Mouse (Mus musculus) liver, postnatal 0 days (tissue): ENCODE data around the gene Col4a5. TPM values are rescaled to one million over a fixed set of nuclear protein-coding genes. Genes with fewer than 3 reads are reported as not detected.

Experiments used
- ATAC-seq: fragments of 200-750 bp; cut with Nextera tagmentation; 2 replicates; pipeline ENCODE4 v1.8.0; 2017; ENCODE audit warnings: mild to moderate bottlenecking, moderate library complexity
- DNase-seq: peaks from one replicate; pipeline ENCODE4 v3.0.0-alpha.2; 2016
- H3K27ac ChIP-seq: fragments of 300-500 bp; sonication (generic); 2 replicates; pipeline ENCODE4 v1.5.1; 2014; ENCODE audit warnings: antibody characterized with exemption, moderate library complexity, mild to moderate bottlenecking, low read depth
- H3K27me3 ChIP-seq: fragments of 300-500 bp; sonication (generic); 2 replicates; pipeline ENCODE4 v1.6.1; 2014; ENCODE audit warnings: low read length, control low read depth, mixed read lengths; ENCODE audit not compliant: insufficient read depth
- H3K36me3 ChIP-seq: fragments of 300-500 bp; sonication (generic); replicated peaks from 2 replicates; pipeline ENCODE4 v1.6.1; 2014; ENCODE audit warnings: mild to moderate bottlenecking, control low read depth, low read length, moderate library complexity, mixed read lengths; ENCODE audit not compliant: insufficient read depth
- H3K4me1 ChIP-seq: fragments of 300-500 bp; sonication (generic); 2 replicates; pipeline ENCODE4 v1.6.1; 2014; ENCODE audit warnings: antibody characterized with exemption, mild to moderate bottlenecking, control low read depth; ENCODE audit not compliant: insufficient read depth
- H3K4me2 ChIP-seq: fragments of 300-500 bp; sonication (generic); 2 replicates; pipeline ENCODE4 v1.6.1; 2014; ENCODE audit warnings: low read depth, mild to moderate bottlenecking, low read length, moderate library complexity, mixed read lengths
- H3K4me3 ChIP-seq: fragments of 300-500 bp; sonication (generic); 2 replicates; pipeline ENCODE4 v1.5.1; 2014; ENCODE audit warnings: low read depth, low read length
- H3K9ac ChIP-seq: fragments of 300-500 bp; sonication (generic); replicated peaks from 2 replicates; pipeline ENCODE4 v1.6.1; 2014; ENCODE audit warnings: mild to moderate bottlenecking, moderate library complexity
- H3K9me3 ChIP-seq: fragments of 300-500 bp; sonication (generic); 2 replicates; pipeline ENCODE4 v1.6.1; 2016; ENCODE audit warnings: mild to moderate bottlenecking, control low read depth, low read length, mixed read lengths
- CTCF ChIP-seq: sonication (generic); IDR thresholded peaks from 2 replicates; pipeline ENCODE4 v1.5.1; 2016; ENCODE audit warnings: antibody characterized with exemption, low read depth
- EP300 ChIP-seq: IDR thresholded peaks from 2 replicates; pipeline ENCODE4 v1.6.1; 2016; ENCODE audit warnings: antibody characterized with exemption, low read depth, mild to moderate bottlenecking
- WGBS: fragments of 180-500 bp; shearing (Covaris S2); extraction: QIAGEN DNeasy Blood & Tissue Kit; methylation state at CpG from one replicate; pipeline ENCODE4 v1.1.7; 2014; ENCODE audit not compliant: insufficient replicate concordance; 5-methylcytosine and 5-hydroxymethylcytosine counted together
- polyA plus RNA-seq: library from polyadenylated mRNA; unstranded; fragments of >200 nt; fragmentation: Nextera tagmentation; extraction: Ambion mirVana; gene quantifications from 2 replicates; pipeline ENCODE4 v1.2.1, GENCODE M21; 2015

Gene Col4a5
- polyA plus RNA-seq, 1 experiment from 2014 or later, result 0.53 TPM

GRCm38 (mm10) chrX:141494545-141494944 is 19.4 kb downstream of the Col4a5 start:
- ATAC-seq, result no peak
- no peak for TF ChIP-seq CTCF
- no peak for TF ChIP-seq EP300
- WGBS, result 68% methylated on average over 4 of the region's 4 CpGs
- Histone ChIP-seq H3K36me3 (no peaks in the 10 kb centered on the region), H3K9ac (no peak overlapping the region), H3K4me3 (no peak overlapping the region), H3K27ac (no peak overlapping the region), H3K9me3 (no peaks in the 10 kb centered on the region), H3K27me3 (no peaks in the 10 kb centered on the region), H3K4me1 (no peaks in the 10 kb centered on the region), H3K4me2 (no peak overlapping the region)
- DNase-seq, result no peak

DNA sequence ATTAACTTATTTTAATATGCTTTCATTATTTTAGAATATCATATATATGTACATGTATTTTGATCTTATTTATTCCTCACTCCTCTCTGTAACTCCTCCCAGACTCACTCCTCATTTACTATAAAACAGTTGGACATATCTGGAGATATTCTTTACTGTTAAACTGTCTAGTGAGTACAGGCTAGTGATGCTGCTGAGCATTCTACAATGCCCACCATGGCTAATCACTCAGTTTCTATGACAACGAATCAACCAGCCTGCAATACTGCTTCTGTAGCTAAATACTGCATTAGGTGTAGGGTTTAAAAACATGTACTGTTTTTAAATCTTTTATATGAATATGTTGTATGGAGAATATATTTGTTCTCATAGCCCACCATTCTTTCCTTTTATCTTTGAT is 27.9 kb downstream of the Col4a5 start:
- ATAC-seq (no peak), DNase-seq (no peak)
- 72% methylated on average over 1 of the region's 1 CpGs for WGBS

DNA sequence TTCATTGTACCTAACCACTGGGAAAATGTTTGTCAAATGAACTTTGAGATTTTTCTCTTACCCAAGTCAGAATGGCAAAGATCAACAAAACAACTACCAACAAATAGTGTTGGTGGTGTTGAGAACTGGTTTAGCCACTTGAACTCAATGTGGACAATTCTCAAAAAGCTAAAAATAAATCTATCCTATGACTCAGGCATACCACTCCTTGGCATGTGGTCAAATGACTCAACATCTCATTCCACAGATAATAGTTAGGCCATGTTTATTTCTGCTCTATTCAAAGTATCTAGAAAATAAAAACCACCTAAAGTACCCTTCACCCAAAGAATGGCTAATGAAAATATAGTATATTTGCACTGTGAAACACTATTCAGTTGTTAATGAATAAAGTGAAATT is 58.3 kb downstream of the Col4a5 start:
- DNase-seq, result no peak
- Histone ChIP-seq H3K27me3 (no peaks in the 10 kb centered on the region), H3K9me3 (no peaks in the 10 kb centered on the region), H3K36me3 (no peaks in the 10 kb centered on the region), H3K4me3 (no peak overlapping the region), H3K9ac (no peak overlapping the region), H3K27ac (no peak overlapping the region), H3K4me2 (no peak overlapping the region), H3K4me1 (no peaks in the 10 kb centered on the region)
- TF ChIP-seq CTCF, result no peak
- TF ChIP-seq EP300, result no peak
- ATAC-seq, result no peak

More for the DNA sequence above, 27.9 kb downstream of the Col4a5 start:
- Histone ChIP-seq H3K9me3 (no peaks in the 10 kb centered on the region), H3K4me3 (no peak overlapping the region), H3K36me3 (no peaks in the 10 kb centered on the region), H3K27ac (no peak overlapping the region), H3K4me1 (no peaks in the 10 kb centered on the region), H3K9ac (no peak overlapping the region), H3K4me2 (no peak overlapping the region), H3K27me3 (no peaks in the 10 kb centered on the region)
- TF ChIP-seq EP300 (no peak), CTCF (no peak)

GRCm38 (mm10) chrX:141547471-141547870 is 72.3 kb downstream of the Col4a5 start:
- Histone ChIP-seq H3K4me3 (no peak overlapping the region), H3K27me3 (no peaks in the 10 kb centered on the region), H3K4me2 (no peak overlapping the region), H3K9me3 (no peaks in the 10 kb centered on the region), H3K36me3 (no peaks in the 10 kb centered on the region), H3K4me1 (no peaks in the 10 kb centered on the region), H3K27ac (no peak overlapping the region), H3K9ac (no peak overlapping the region)
- ATAC-seq (no peak), DNase-seq (no peak)
- WGBS, result 77% methylated on average over 2 of the region's 2 CpGs
- TF ChIP-seq EP300 (no peak), CTCF (no peak)

- ATAC-seq, result no peak
- no peak overlapping the region for H3K4me3 ChIP-seq
- no peaks in the 10 kb centered on the region for H3K4me1 ChIP-seq
- no peak overlapping the region for H3K9ac ChIP-seq
- H3K27me3 ChIP-seq, result no peaks in the 10 kb centered on the region
- H3K9me3 ChIP-seq, result no peaks in the 10 kb centered on the region
- no peak overlapping the region for H3K27ac ChIP-seq
- no peaks in the 10 kb centered on the region for H3K36me3 ChIP-seq
- WGBS, result 24% methylated on average over 3 of the region's 3 CpGs
- no peak overlapping the region for H3K4me2 ChIP-seq
- DNase-seq, result no peak
- no peak for TF ChIP-seq EP300
- TF ChIP-seq CTCF, result peak; percentile 56
Observed at GRCm38 (mm10) chrX:141590242-141590641, 115.1 kb downstream of the Col4a5 start.

DNA sequence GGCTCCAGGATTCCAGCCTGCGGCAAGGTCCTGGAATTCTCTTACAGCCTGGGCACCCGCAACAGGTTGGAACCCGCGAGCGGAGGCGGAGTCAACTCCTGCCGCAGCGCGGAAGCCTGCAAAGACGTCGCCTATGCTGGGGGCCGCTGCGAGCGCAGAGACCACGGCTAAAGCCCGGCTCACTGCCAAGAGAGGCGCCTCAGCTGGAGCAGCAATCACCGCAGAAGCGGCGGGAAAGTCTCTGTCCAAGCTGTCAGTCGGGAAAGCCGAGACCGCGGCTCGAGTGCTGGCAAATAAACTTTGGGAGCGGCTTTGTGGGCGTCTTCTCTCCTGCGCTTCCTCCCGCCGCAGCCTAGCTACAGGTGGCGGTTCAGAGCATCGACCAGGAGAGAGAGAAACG is 246.5 kb downstream of the Col4a5 start:
- DNase-seq, result peak; percentile 10
- no peak overlapping the region for H3K9ac ChIP-seq
- TF ChIP-seq CTCF, result no peak
- TF ChIP-seq EP300, result no peak
- no peaks in the 10 kb centered on the region for H3K36me3 ChIP-seq
- H3K4me1 ChIP-seq, result no peaks in the 10 kb centered on the region
- H3K9me3 ChIP-seq, result no peaks in the 10 kb centered on the region
- ATAC-seq, result no peak
- 16% methylated on average over 32 of the region's 33 CpGs for WGBS
- H3K27ac ChIP-seq, result no peak overlapping the region
- H3K4me3 ChIP-seq, result peak overlapping the region; percentile 24
- H3K27me3 ChIP-seq, result peaks cover 64% of the 10 kb centered on the region
- H3K4me2 ChIP-seq, result peak overlapping the region; percentile 58

DNA sequence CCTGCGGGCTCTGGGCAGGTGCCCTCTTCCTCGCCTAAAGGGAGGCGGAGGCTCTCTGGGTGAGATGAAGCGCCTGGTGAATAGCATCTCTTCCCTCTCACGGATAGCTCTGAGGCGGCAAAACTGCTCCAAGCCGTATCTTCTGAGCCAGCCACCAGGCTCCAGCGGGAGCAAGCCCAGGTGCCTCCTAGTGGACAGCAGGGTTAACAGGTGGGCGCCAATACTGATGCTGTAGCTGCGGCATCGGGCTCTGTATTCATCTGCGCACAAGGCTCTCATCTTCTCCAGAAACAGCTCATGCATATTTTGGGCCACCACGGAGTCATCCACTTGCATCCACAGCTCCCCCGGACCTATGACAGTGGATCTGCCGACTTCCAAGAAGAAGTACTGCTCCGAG is 248.8 kb downstream of the Col4a5 start:
- H3K4me2 ChIP-seq, result no peak overlapping the region
- no peak overlapping the region for H3K27ac ChIP-seq
- DNase-seq (peak; percentile 10), ATAC-seq (no peak)
- H3K4me3 ChIP-seq, result no peak overlapping the region
- no peaks in the 10 kb centered on the region for H3K36me3 ChIP-seq
- H3K9me3 ChIP-seq, result no peaks in the 10 kb centered on the region
- H3K9ac ChIP-seq, result no peak overlapping the region
- WGBS, result 26% methylated on average over 16 of the region's 16 CpGs
- TF ChIP-seq EP300 (no peak), CTCF (0 out of 2 replicates have a peak, but pooled peaks have one; percentile 10)
- H3K4me1 ChIP-seq, result no peaks in the 10 kb centered on the region
- H3K27me3 ChIP-seq, result peaks cover 70% of the 10 kb centered on the region
